Mouse (Mus musculus) intestine, postnatal 0 days (tissue): ENCODE measurements at regions not wholly inside any gene's neighbourhood (a gene's known extent, or its start where the extent isn't known, plus 50 kb on each side); places are given as distances from the start of the nearest gene placed in this dataset.

ENCODE experiments used
- ATAC-seq: fragments of 200-750 bp; cut with Nextera tagmentation; 2 replicates; pipeline ENCODE4 v1.8.0; 2017; ENCODE audit warnings: mild to moderate bottlenecking, moderate TSS enrichment, moderate library complexity
- H3K27ac ChIP-seq: fragments of 300-500 bp; sonication (generic); 2 replicates; pipeline ENCODE4 v1.5.1; 2014; ENCODE audit warnings: mild to moderate bottlenecking, low read depth, low read length, moderate library complexity
- H3K27me3 ChIP-seq: fragments of 300-500 bp; sonication (generic); replicated peaks from 2 replicates; pipeline ENCODE4 v1.6.1; 2014; ENCODE audit warnings: low read length, mixed read lengths; ENCODE audit not compliant: control insufficient read depth, insufficient read depth
- H3K36me3 ChIP-seq: fragments of 300-500 bp; sonication (generic); 2 replicates; pipeline ENCODE4 v1.6.1; 2014; ENCODE audit warnings: mild to moderate bottlenecking, moderate library complexity; ENCODE audit not compliant: control insufficient read depth, insufficient read depth
- H3K4me1 ChIP-seq: fragments of 300-500 bp; sonication (generic); replicated peaks from 2 replicates; pipeline ENCODE4 v1.6.1; 2014; ENCODE audit warnings: antibody characterized with exemption, low read length, mixed read lengths; ENCODE audit not compliant: control insufficient read depth, insufficient read depth
- H3K4me2 ChIP-seq: fragments of 300-500 bp; sonication (generic); replicated peaks from 2 replicates; pipeline ENCODE4 v1.6.1; 2014; ENCODE audit warnings: low read depth, mild to moderate bottlenecking, moderate library complexity
- H3K4me3 ChIP-seq: fragments of 300-500 bp; sonication (generic); 2 replicates; pipeline ENCODE4 v1.5.1; 2014; ENCODE audit warnings: low read depth, low read length
- H3K9ac ChIP-seq: fragments of 300-500 bp; sonication (generic); 2 replicates; pipeline ENCODE4 v1.6.1; 2014; ENCODE audit warnings: mild to moderate bottlenecking, low read depth, low read length
- H3K9me3 ChIP-seq: fragments of 300-500 bp; sonication (generic); 2 replicates; pipeline ENCODE4 v1.6.1; 2016; ENCODE audit warnings: mixed run types; ENCODE audit not compliant: control insufficient read depth
- CTCF ChIP-seq: sonication (generic); IDR thresholded peaks from 2 replicates; pipeline ENCODE4 v1.5.1; 2016; ENCODE audit warnings: low read depth, mild to moderate bottlenecking, control low read depth, antibody characterized with exemption, moderate library complexity
- WGBS: fragments of 180-500 bp; shearing (Covaris S2); extraction: QIAGEN DNeasy Blood & Tissue Kit; methylation state at CpG from one replicate; pipeline ENCODE4 v1.1.7; 2014; 5-methylcytosine and 5-hydroxymethylcytosine counted together

DNA sequence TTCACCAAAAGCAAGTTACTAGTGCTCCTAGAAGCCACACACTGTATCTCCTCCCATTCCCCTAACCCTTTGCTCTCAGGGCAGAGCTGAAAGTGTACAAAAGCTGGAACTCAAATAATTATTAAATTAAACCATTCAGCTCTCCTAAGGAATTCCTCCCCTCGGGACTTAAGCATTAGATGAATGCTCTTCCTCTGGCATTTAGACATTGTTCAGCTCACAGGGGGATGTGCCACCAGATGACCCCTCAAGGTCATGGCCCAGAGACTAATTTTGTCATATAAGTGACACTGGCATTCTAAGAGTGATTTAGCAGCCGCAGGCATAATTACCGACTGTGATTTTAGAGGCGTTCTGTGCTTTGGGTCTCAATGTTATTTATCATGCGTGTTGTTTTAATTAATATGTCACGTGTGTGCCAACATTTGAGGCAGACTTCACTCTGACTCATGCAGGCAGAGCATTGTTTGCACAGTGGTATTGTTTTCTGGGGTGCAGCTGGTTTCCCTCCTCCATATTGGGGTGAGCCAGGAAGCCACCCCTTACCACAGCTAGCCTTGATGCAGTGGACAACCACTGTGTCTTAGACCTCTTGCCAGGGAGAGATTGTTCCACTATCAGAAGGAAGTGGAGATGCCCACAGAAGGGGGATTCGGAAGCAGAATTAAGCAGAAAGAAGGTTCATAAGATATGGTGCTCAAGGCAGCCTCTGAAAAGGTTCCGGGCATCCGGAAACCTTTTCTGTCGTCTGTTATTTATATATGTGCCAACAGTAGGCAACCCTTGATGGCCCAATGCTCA, 748.9 kb upstream of the Car8 start:
- Histone ChIP-seq H3K4me3 (no peak overlapping the region), H3K9ac (no peak overlapping the region), H3K27me3 (no peaks in the 10 kb centered on the region), H3K4me1 (no peaks in the 10 kb centered on the region), H3K4me2 (no peak overlapping the region), H3K36me3 (no peaks in the 10 kb centered on the region), H3K9me3 (no peaks in the 10 kb centered on the region), H3K27ac (no peak overlapping the region)
- no peak for ATAC-seq
- no peak for TF ChIP-seq CTCF
- WGBS: 64% methylated on average over 10 of the region's 10 CpGs

DNA sequence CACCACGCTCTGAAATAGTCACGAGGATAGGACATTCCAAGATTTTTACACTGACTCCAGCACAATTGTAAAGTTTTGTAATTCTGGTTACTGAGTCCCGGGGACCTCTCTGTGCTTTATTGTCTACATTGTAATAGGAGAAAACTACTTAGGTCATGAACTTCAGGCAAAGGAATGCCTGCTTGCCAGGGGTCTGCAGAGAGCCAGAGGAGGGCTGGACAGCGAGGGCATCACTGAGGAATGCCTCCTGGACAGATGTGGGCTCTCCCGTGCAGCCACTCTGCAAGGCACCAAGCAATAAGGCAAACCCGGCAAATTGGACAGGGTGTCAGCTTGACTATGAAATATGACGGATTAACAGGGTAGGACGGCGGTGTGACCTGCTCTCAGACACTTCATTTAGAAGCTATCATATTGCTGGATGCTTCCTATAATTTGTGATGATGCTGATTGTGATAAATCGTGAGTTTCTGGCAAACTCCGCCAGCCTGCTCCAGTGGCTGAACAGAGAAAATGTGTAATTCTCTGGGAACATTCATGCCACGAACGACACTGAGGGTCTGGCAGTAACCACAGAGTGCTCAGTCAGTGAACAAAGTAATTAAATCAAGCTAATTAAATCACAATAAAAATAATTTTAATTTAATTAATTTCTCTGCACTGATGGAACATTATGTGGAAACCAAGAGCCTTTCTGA, 747.7 kb upstream of the Car8 start:
- 59% methylated on average over 13 of the region's 13 CpGs for WGBS
- no peak for TF ChIP-seq CTCF
- H3K27ac ChIP-seq: no peak overlapping the region
- H3K27me3 ChIP-seq: no peaks in the 10 kb centered on the region
- no peak overlapping the region for H3K9ac ChIP-seq
- H3K4me1 ChIP-seq: no peaks in the 10 kb centered on the region
- no peaks in the 10 kb centered on the region for H3K36me3 ChIP-seq
- ATAC-seq: no peak
- H3K4me3 ChIP-seq: no peak overlapping the region
- H3K9me3 ChIP-seq: no peaks in the 10 kb centered on the region
- H3K4me2 ChIP-seq: no peak overlapping the region

DNA sequence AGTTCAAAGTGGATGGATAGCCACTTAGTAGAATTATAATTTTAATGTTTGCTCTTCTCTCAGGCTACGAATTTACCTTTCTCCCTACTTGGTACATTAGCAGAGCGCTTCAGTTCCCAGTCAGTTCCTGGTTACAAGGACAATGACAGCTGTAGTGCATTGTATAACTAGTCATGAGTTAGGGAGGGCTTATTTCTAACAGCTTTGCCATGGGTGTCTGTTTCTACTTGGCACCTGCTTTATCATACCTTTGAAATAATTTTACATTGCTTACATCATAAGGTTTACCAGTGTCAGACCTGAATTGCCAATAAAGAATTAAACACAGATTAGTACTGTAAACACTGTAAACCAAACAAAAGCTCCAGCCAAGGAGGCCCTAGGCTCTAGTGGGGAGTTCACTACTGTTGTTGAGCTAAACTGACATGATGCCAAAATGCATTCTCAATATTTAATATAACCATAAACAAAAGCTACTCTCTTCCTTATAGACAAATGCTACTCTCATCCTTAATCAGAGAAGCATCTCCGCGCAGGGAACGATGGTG, 745.3 kb upstream of the Car8 start:
- ATAC-seq: no peak
- no peak for TF ChIP-seq CTCF
- Histone ChIP-seq H3K4me2 (no peak overlapping the region), H3K4me3 (no peak overlapping the region), H3K27me3 (no peaks in the 10 kb centered on the region), H3K9me3 (no peaks in the 10 kb centered on the region), H3K36me3 (no peaks in the 10 kb centered on the region), H3K27ac (no peak overlapping the region), H3K4me1 (no peaks in the 10 kb centered on the region), H3K9ac (no peak overlapping the region)
- WGBS: 69% methylated on average over 5 of the region's 5 CpGs

- Histone ChIP-seq H3K9me3 (no peaks in the 10 kb centered on the region), H3K27me3 (no peaks in the 10 kb centered on the region), H3K9ac (no peak overlapping the region), H3K4me3 (no peak overlapping the region), H3K27ac (no peak overlapping the region), H3K4me1 (no peaks in the 10 kb centered on the region), H3K36me3 (no peaks in the 10 kb centered on the region), H3K4me2 (no peak overlapping the region)
- no peak for ATAC-seq
- no peak for TF ChIP-seq CTCF
- WGBS: 86% methylated on average over 8 of the region's 8 CpGs
Observed at GRCm38 (mm10) chr4:8978949-8979348, 740.1 kb upstream of the Car8 start.

DNA sequence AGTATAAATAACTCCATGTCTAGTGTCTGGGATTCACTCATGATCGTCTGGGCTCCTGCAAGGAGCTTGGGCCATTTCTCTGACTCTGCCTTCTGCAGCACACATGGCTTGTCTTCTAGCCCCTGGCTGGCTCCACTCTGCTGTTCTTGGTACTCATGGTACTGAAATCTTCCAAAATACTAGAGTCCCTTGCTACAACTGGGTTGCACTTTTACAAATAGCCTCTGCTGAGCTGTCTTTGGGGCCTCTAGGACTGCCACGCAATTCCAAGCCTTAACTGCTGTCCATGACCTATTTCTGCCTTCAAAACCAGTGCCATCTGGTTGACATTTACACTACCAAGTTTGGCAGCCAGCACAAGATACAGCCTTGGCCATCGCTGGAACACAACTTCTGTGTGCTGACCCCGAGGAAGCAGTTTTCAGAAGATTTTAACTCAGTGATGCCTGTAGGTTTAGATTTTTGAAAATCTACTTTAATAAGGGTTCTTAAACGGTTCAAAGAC, 731.2 kb upstream of the Car8 start:
- no peaks in the 10 kb centered on the region for H3K36me3 ChIP-seq
- H3K4me2 ChIP-seq: no peak overlapping the region
- 89% methylated on average over 5 of the region's 5 CpGs for WGBS
- H3K4me1 ChIP-seq: no peaks in the 10 kb centered on the region
- no peak for ATAC-seq
- no peak overlapping the region for H3K9ac ChIP-seq
- no peaks in the 10 kb centered on the region for H3K27me3 ChIP-seq
- no peak overlapping the region for H3K4me3 ChIP-seq
- no peaks in the 10 kb centered on the region for H3K9me3 ChIP-seq
- H3K27ac ChIP-seq: no peak overlapping the region
- no peak for TF ChIP-seq CTCF

- Histone ChIP-seq H3K27me3 (no peaks in the 10 kb centered on the region), H3K9me3 (no peaks in the 10 kb centered on the region), H3K27ac (no peak overlapping the region), H3K4me3 (no peak overlapping the region), H3K4me2 (no peak overlapping the region), H3K9ac (no peak overlapping the region), H3K36me3 (no peaks in the 10 kb centered on the region), H3K4me1 (no peaks in the 10 kb centered on the region)
- no peak for ATAC-seq
- 38% methylated on average over 3 of the region's 3 CpGs for WGBS
- no peak for TF ChIP-seq CTCF
Observed at GRCm38 (mm10) chr4:8968741-8969140, 729.9 kb upstream of the Car8 start.
